Mouse (Mus musculus) ES-E14 (cell line): ENCODE data around the gene Lsm8. TPM values are rescaled to one million over a fixed set of nuclear protein-coding genes. Genes with fewer than 3 reads are reported as not detected.

Experiments
- DNase-seq: peaks from one replicate; pipeline ENCODE4 v3.0.0-alpha.2; 2013; ENCODE audit warnings: low read depth, low spot score
- H3K27ac ChIP-seq: 2 replicates; pipeline ENCODE4 v1.5.1; 2012; ENCODE audit warnings: low read depth, mild to moderate bottlenecking, low read length, moderate library complexity, mixed read lengths; ENCODE audit not compliant: poor library complexity, insufficient read depth, severe bottlenecking
- H3K36me3 ChIP-seq: 2 replicates; pipeline ENCODE4 v1.6.1; 2012; ENCODE audit warnings: mild to moderate bottlenecking, low read length, moderate library complexity, mixed read lengths; ENCODE audit not compliant: control insufficient read depth, poor library complexity, insufficient read depth, severe bottlenecking
- H3K4me1 ChIP-seq, 2 experiments: fragments of 150-350 bp in 1 of 2; sonication (generic) in 1 of 2; 2 replicates each; pipeline ENCODE4 v1.6.1; 2012; ENCODE audit warnings: low read length in 2 of 2, mild to moderate bottlenecking in 1 of 2, mixed read lengths in 1 of 2; ENCODE audit not compliant: control insufficient read depth in 2 of 2, insufficient read depth in 2 of 2, poor library complexity in 1 of 2
- H3K4me3 ChIP-seq, 2 experiments: fragments of 150-350 bp in 1 of 2; sonication (generic) in 1 of 2; 2 replicates each; pipeline ENCODE4 v1.5.1; 2012; ENCODE audit warnings: low read length in 2 of 2, low read depth in 1 of 2, mild to moderate bottlenecking in 1 of 2, mixed read lengths in 1 of 2; ENCODE audit not compliant: insufficient read depth in 1 of 2, poor library complexity in 1 of 2, severe bottlenecking in 1 of 2
- H3K9ac ChIP-seq: 2 replicates; pipeline ENCODE4 v1.6.1; 2012; ENCODE audit warnings: low read depth, mild to moderate bottlenecking, low read length, mixed read lengths; ENCODE audit not compliant: poor library complexity, insufficient read depth, severe bottlenecking
- H3K9me3 ChIP-seq: fragments of 150-350 bp; sonication (generic); 2 replicates; pipeline ENCODE4 v1.6.1; 2012; ENCODE audit warnings: low read depth, mild to moderate bottlenecking, low read length; ENCODE audit not compliant: control insufficient read depth, insufficient read depth
- CHD2 ChIP-seq: IDR thresholded peaks from 2 replicates; pipeline ENCODE4 v1.6.1; 2014; ENCODE audit warnings: mild to moderate bottlenecking, low read depth, low read length, inconsistent platforms
- HCFC1 ChIP-seq: IDR thresholded peaks from 2 replicates; pipeline ENCODE4 v1.6.1; 2012; ENCODE audit warnings: low read length, inconsistent platforms, borderline replicate concordance; ENCODE audit not compliant: insufficient read depth
- MAFK ChIP-seq: IDR thresholded peaks from 2 replicates; pipeline ENCODE4 v1.6.1; 2014; ENCODE audit warnings: mild to moderate bottlenecking, low read depth, low read length, inconsistent platforms; ENCODE audit not compliant: insufficient read depth
- ZC3H11A ChIP-seq: IDR thresholded peaks from 2 replicates; pipeline ENCODE4 v1.6.1; 2012; ENCODE audit warnings: low read depth, mild to moderate bottlenecking, inconsistent platforms, low read length, borderline replicate concordance
- ZNF384 ChIP-seq: IDR thresholded peaks from 2 replicates; pipeline ENCODE4 v1.6.1; 2012; ENCODE audit warnings: low read depth, low read length, inconsistent platforms
- in situ Hi-C, 2 experiments: fragments of 600-800 bp; cut with MboI; formaldehyde crosslinking; loops; one replicate each; pipeline ENCODE4 v1.15.1; 2025; ENCODE audit warnings: low sequenced_read_pairs in 2 of 2, inconsistent platforms in 1 of 2; ENCODE audit not compliant: unreplicated experiment in 2 of 2
- total RNA-seq: library from RNA; depleted of rRNA; stranded (reverse); fragments of 300-350 nt; gene quantifications from 2 replicates; pipeline ENCODE4 v1.2.3, GENCODE M21; 2012

Lsm8 gene
- total RNA-seq, 1 experiment: 68.5 TPM

GRCm38 (mm10) chr6:18848702-18849061, 303 bp downstream of the Lsm8 start:
- H3K9ac ChIP-seq: peak overlapping the region; percentile 95
- peak overlapping the region; percentile 80 to 99 for H3K4me3 ChIP-seq
- H3K36me3 ChIP-seq: peaks cover 4% of the 10 kb centered on the region; the same call in 1 of the 2 replicates
- no peak for DNase-seq
- in situ Hi-C loops: no loop called here
- H3K9me3 ChIP-seq: no peaks in the 10 kb centered on the region
- no peaks in the 10 kb centered on the region for H3K4me1 ChIP-seq
- H3K27ac ChIP-seq: peak overlapping the region; percentile 79; the same call in 1 of the 2 replicates
- TF ChIP-seq HCFC1: 0 out of 2 replicates have a peak, but pooled peaks have one; percentile 21
- TF ChIP-seq CHD2: no peak

- Histone ChIP-seq H3K36me3 (peaks cover 4% of the 10 kb centered on the region; the same call in 1 of the 2 replicates), H3K9ac (no peak overlapping the region), H3K9me3 (no peaks in the 10 kb centered on the region), H3K27ac (no peak overlapping the region), H3K4me1 (no peaks in the 10 kb centered on the region), H3K4me3 (no peak overlapping the region)
- TF ChIP-seq ZNF384 (no peak), CHD2 (no peak), ZC3H11A (no peak), HCFC1 (no peak), MAFK (no peak)
- no peak for DNase-seq
- in situ Hi-C loops: no loop called here
These were observed 6.9 kb downstream of the Lsm8 start for GRCm38 (mm10) chr6:18855323-18855722.

GRCm38 (mm10) chr6:18856487-18857078, 8.2 kb downstream of the Lsm8 start:
- TF ChIP-seq HCFC1 (no peak), ZNF384 (no peak), ZC3H11A (no peak), MAFK (no peak), CHD2 (no peak)

GRCm38 (mm10) chr6:18866018-18866417, 17.6 kb downstream of the Lsm8 start, which contains the start of gene Ankrd7:
TSS of gene Ankrd7 (plus strand) at chr6:18866318.
- no peak within 1 kb of the TSS for H3K4me3 ChIP-seq
- in situ Hi-C loops: no loop called here
- H3K36me3 ChIP-seq: no peaks in the 10 kb centered on the region
- no peak within 1 kb of the TSS for H3K27ac ChIP-seq
- TF ChIP-seq CHD2: no peak
- TF ChIP-seq ZNF384: no peak
- no peak for TF ChIP-seq ZC3H11A
- no peak for TF ChIP-seq HCFC1
- H3K4me1 ChIP-seq: no peaks in the 10 kb centered on the region
- no peak within 1 kb of the TSS for H3K9ac ChIP-seq
- no peak for DNase-seq
- H3K9me3 ChIP-seq: no peaks in the 10 kb centered on the region

More at GRCm38 (mm10) chr6:18856487-18857078, 8.2 kb downstream of the Lsm8 start:
- in situ Hi-C loops: no loop called here
- H3K4me3 ChIP-seq: no peak overlapping the region
- no peak overlapping the region for H3K9ac ChIP-seq
- H3K4me1 ChIP-seq: no peaks in the 10 kb centered on the region
- no peak overlapping the region for H3K27ac ChIP-seq
- H3K9me3 ChIP-seq: no peaks in the 10 kb centered on the region
- H3K36me3 ChIP-seq: peaks cover 4% of the 10 kb centered on the region; the same call in 1 of the 2 replicates
- no peak for DNase-seq

- Histone ChIP-seq H3K4me1 (no peaks in the 10 kb centered on the region), H3K27ac (no peak overlapping the region), H3K36me3 (no peaks in the 10 kb centered on the region), H3K9ac (no peak overlapping the region), H3K4me3 (no peak overlapping the region), H3K9me3 (no peaks in the 10 kb centered on the region)
- DNase-seq: no peak
- no peak for TF ChIP-seq HCFC1
- TF ChIP-seq CHD2: no peak
- TF ChIP-seq MAFK: no peak
- no peak for TF ChIP-seq ZC3H11A
- TF ChIP-seq ZNF384: no peak
- in situ Hi-C loops: no loop called here
These were observed 40.7 kb downstream of the Lsm8 start for GRCm38 (mm10) chr6:18889030-18889429.
